Mouse (Mus musculus) kidney, adult 2 months (tissue): ENCODE results near the gene Lhfpl2.

Source experiments
- CTCF ChIP-seq: fragments of 200-500 bp; conservative IDR thresholded peaks from 2 replicates; pipeline ENCODE4 v1.5.1; 2011; ENCODE audit warnings: low read depth, mild to moderate bottlenecking, control low read depth, low read length, moderate library complexity, mixed read lengths; ENCODE audit not compliant: insufficient read depth, insufficient read length
- POLR2A ChIP-seq: fragments of 200-500 bp; IDR thresholded peaks from one replicate; pipeline ENCODE4 v1.6.1; 2011; ENCODE audit warnings: low read depth, low read length, control low read depth

DNA sequence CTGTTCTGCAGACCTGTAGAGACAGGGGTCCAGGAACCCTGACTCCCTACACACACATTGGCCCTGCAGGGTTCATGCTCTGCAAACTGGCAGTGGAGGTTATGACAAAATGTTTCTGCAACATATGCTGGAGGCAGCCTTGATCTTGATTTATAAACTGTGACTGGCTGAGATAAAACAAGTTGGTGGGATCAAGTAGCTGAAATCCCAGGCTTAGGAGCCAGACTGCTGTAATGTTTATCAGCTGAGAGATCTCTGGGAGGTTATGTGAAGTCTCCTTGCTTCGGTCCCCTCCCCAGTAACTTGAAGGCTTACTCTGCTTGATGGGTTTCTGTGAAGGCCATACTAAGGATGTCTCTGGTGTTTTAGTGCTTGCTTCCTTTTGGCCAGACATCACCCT lies 17.6 kb downstream of the Lhfpl2 start:
- TF ChIP-seq POLR2A: no peak
- TF ChIP-seq CTCF: no peak
